Comparison of ENCODE assay signal across 15 mouse cellular contexts in the genomic region with DNA sequence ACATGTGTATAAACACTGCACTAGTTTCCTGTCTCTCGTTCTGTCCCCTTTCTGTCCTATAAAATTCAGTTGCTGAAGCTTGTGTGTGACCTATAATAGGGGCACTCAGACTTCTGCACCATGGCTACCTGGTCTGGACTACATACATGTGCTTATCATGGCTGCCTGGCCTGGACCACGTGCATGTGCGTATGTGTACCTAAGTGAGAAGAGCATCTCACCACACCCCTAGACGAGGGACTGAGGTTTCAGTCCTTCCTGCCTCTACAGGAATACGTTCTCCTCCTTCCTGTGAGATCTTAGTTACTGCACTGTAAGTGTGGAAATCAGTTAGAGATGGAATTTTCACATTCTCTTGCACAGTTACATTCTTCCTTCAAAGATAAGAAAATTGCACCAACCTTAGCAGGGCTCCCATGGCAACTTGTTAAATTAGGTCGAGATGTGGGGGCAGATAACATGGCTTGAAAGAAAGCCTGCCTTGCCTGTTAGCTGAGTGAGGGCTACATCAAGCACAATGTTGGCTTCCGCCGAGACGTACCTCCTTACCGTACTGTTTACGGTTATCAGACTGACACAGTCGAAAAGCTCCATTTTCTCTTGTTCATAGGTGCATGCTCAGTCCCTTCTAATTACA.
DNase-seq lines count a peak whose midpoint lies in the region; ATAC-seq and TF ChIP-seq lines count a peak whose summit lies in the region.
"Had no signal": no experiment of that assay in that cellular context is flagged by ENCODE, and none has a peak within 500 bp of the region (broad histone marks: within the 10 kb centered on the region; RNA-seq: fewer than 3 reads in every experiment).

No protein-coding gene starts in this region.

- no peak overlapping the region for H3K4me2 ChIP-seq in lung, embryonic 16.5 days (ENCODE audit: low read depth, low read length)
- no peak overlapping the region for H3K4me2 ChIP-seq in lung, postnatal 0 days (replicated peaks; ENCODE audit: low read depth, low read length)
- no peak overlapping the region for H3K4me2 ChIP-seq in hindbrain, embryonic 16.5 days (ENCODE audit: low read length)
- H3K4me2 ChIP-seq: forebrain, embryonic 15.5 days; heart, embryonic 11.5 days; liver, embryonic 11.5 days; lung, embryonic 15.5 days had no signal

- no peaks in the 10 kb centered on the region for H3K9me3 ChIP-seq in lung, embryonic 16.5 days (ENCODE audit: control insufficient read depth, low read length)
- H3K9me3 ChIP-seq in lung, postnatal 0 days (ENCODE audit: low read length), result no peaks in the 10 kb centered on the region
- no peaks in the 10 kb centered on the region for H3K9me3 ChIP-seq in hindbrain, embryonic 16.5 days (ENCODE audit: control insufficient read depth, low read length)
- H3K9me3 ChIP-seq: forebrain, embryonic 15.5 days; lung, embryonic 15.5 days had no signal

- TF ChIP-seq CTCF in lung, postnatal 0 days (IDR thresholded peaks at IDR 0.05), result no peak

- H3K9ac ChIP-seq in lung, embryonic 16.5 days (ENCODE audit: low read length), result no peak overlapping the region
- no peak overlapping the region for H3K9ac ChIP-seq in lung, postnatal 0 days (replicated peaks; ENCODE audit: low read depth)
- H3K9ac ChIP-seq in hindbrain, embryonic 16.5 days (ENCODE audit: low read depth, low read length), result no peak overlapping the region
- H3K9ac ChIP-seq: forebrain, embryonic 15.5 days; lung, embryonic 15.5 days had no signal

- 52% methylated on average over 12 of the region's 12 CpGs for WGBS in lung, embryonic 16.5 days
- WGBS in lung, postnatal 0 days, result 53% methylated on average over 12 of the region's 12 CpGs
- 89% methylated on average over 12 of the region's 12 CpGs for WGBS in hindbrain, embryonic 16.5 days

- no peak for DNase-seq in lung, postnatal 0 days (ENCODE audit: low spot score)
- peak; percentile 63 for DNase-seq in brain, adult 2 months (ENCODE audit: low read depth, low spot score)
- peak; percentile 91 for DNase-seq in thymus, postnatal 0 days (ENCODE audit: low spot score)
- DNase-seq in cerebellum, postnatal 4 days (ENCODE audit: low spot score in 2 of 2), result no peak
- DNase-seq: cerebellum, postnatal 10 days; gastrocnemius, postnatal 10 days; heart, postnatal 36 days had no signal

- no peak for TF ChIP-seq EP300 in lung, postnatal 0 days (IDR thresholded peaks at IDR 0.05)

- H3K27ac ChIP-seq in lung, embryonic 16.5 days (ENCODE audit: low read length), result no peak overlapping the region
- H3K27ac ChIP-seq in lung, postnatal 0 days (ENCODE audit: low read length), result no peak overlapping the region
- H3K27ac ChIP-seq in hindbrain, embryonic 16.5 days (ENCODE audit: low read depth, low read length), result no peak overlapping the region
- H3K27ac ChIP-seq: forebrain, embryonic 15.5 days; kidney, postnatal 0 days; lung, embryonic 15.5 days had no signal

- peaks cover 32% of the 10 kb centered on the region for H3K36me3 ChIP-seq in lung, embryonic 16.5 days (ENCODE audit: control insufficient read depth, insufficient read depth, low read length)
- peaks cover 11% of the 10 kb centered on the region for H3K36me3 ChIP-seq in lung, postnatal 0 days (ENCODE audit: insufficient read depth, low read length)
- H3K36me3 ChIP-seq in hindbrain, embryonic 16.5 days (ENCODE audit: control insufficient read depth, insufficient read depth, low read length), result no peaks in the 10 kb centered on the region
- H3K36me3 ChIP-seq: forebrain, embryonic 15.5 days had no signal

- peak; percentile 21; the same call in 1 of the 2 replicates for ATAC-seq in lung, embryonic 16.5 days (ENCODE audit: low read depth)
- no peak for ATAC-seq in lung, postnatal 0 days
- ATAC-seq in CD4-positive, CD25-positive, alpha-beta regulatory T cell, adult 4 months, result peak; percentile 40
- ATAC-seq in hindbrain, embryonic 16.5 days, result no peak

- H3K4me3 ChIP-seq in lung, embryonic 16.5 days (ENCODE audit: low read length), result no peak overlapping the region
- no peak overlapping the region for H3K4me3 ChIP-seq in lung, postnatal 0 days (ENCODE audit: low read depth, low read length)
- no peak overlapping the region for H3K4me3 ChIP-seq in hindbrain, embryonic 16.5 days (ENCODE audit: low read length)
- H3K4me3 ChIP-seq: forebrain, embryonic 15.5 days; lung, embryonic 15.5 days had no signal

- H3K27me3 ChIP-seq in lung, embryonic 16.5 days (ENCODE audit: control insufficient read depth, insufficient read depth, low read depth, low read length), result no peaks in the 10 kb centered on the region
- no peaks in the 10 kb centered on the region for H3K27me3 ChIP-seq in lung, postnatal 0 days (replicated peaks; ENCODE audit: insufficient read depth, low read length)
- H3K27me3 ChIP-seq in hindbrain, embryonic 16.5 days (replicated peaks; ENCODE audit: control insufficient read depth, insufficient read depth, low read length), result no peaks in the 10 kb centered on the region
- H3K27me3 ChIP-seq: forebrain, embryonic 15.5 days; lung, embryonic 15.5 days had no signal

- peaks cover 20% of the 10 kb centered on the region for H3K4me1 ChIP-seq in lung, embryonic 16.5 days (replicated peaks; ENCODE audit: control insufficient read depth, insufficient read depth, low read length)
- H3K4me1 ChIP-seq in lung, postnatal 0 days (ENCODE audit: insufficient read depth, low read depth, low read length), result no peaks in the 10 kb centered on the region
- H3K4me1 ChIP-seq in hindbrain, embryonic 16.5 days (ENCODE audit: control insufficient read depth, insufficient read depth, low read depth, low read length), result no peaks in the 10 kb centered on the region
- H3K4me1 ChIP-seq: forebrain, embryonic 15.5 days had no signal

Comparison
In these comparisons a context has a peak if more than half of its experiments do, and no peak if none do; other contexts are left out.
1. ATAC-seq: peak in lung, embryonic 16.5 days (single experiment) and CD4-positive, CD25-positive, alpha-beta regulatory T cell, adult 4 months (single experiment); none in lung, postnatal 0 days (single experiment) and hindbrain, embryonic 16.5 days (single experiment).
2. DNase-seq: peak in brain, adult 2 months (single experiment) and thymus, postnatal 0 days (single experiment); none in lung, postnatal 0 days (single experiment) and cerebellum, postnatal 4 days (0 of 2).